Mouse (Mus musculus) A20 (cell line): ENCODE results near the gene Olfr585.

Experiments
- DNase-seq: peaks from one replicate; pipeline ENCODE4 v3.0.0-alpha.2; 2011; ENCODE audit warnings: low read depth, low spot score

Gene Olfr585

GRCm38 (mm10) chr7:103097420-103097819 lies at the start of gene Olfr585:
TSS of gene Olfr585 (plus strand) at chr7:103097720.
- no peak for DNase-seq

- no peak for DNase-seq
Observed at GRCm38 (mm10) chr7:103051000-103051399, 46.5 kb upstream of the Olfr585 start, which contains the start of gene Olfr583. TSS of gene Olfr583 (plus strand) at chr7:103051300.

GRCm38 (mm10) chr7:103081585-103081984 lies 15.9 kb upstream of the Olfr585 start, which contains the start of gene Olfr584:
TSS of gene Olfr584 (plus strand) at chr7:103081885.
- DNase-seq = no peak

GRCm38 (mm10) chr7:103119406-103119805 lies 21.9 kb downstream of the Olfr585 start:
- peak; percentile 30 for DNase-seq

GRCm38 (mm10) chr7:103125538-103125937 lies 28.0 kb downstream of the Olfr585 start, which contains the start of gene Olfr586:
TSS of gene Olfr586 (minus strand) at chr7:103125638.
- DNase-seq = no peak

GRCm38 (mm10) chr7:103140579-103140978 lies 43.1 kb downstream of the Olfr585 start, which contains the start of gene Olfr588-ps1:
TSS of gene Olfr588-ps1 (plus strand) at chr7:103140879.
- no peak for DNase-seq
